Mouse (Mus musculus): ENCODE measurements around the gene Npvf.

Gene Npvf

GRCm38 (mm10) chr6:50671191-50671590, 17.0 kb upstream of the Npvf start:
- Histone ChIP-seq H3K4me3 (replicated peaks; ENCODE audit: low read length) (no peak overlapping the region), H3K36me3 (ENCODE audit: insufficient read depth, low read length) (no peaks in the 10 kb centered on the region), H3K9me3 (ENCODE audit: low read length) (no peaks in the 10 kb centered on the region), H3K27me3 (ENCODE audit: insufficient read depth, low read length) (no peaks in the 10 kb centered on the region), H3K4me1 (replicated peaks; ENCODE audit: low read depth, low read length) (no peaks in the 10 kb centered on the region)
- TF ChIP-seq CTCF (conservative IDR thresholded peaks at IDR 0.05; ENCODE audit: low read length) (no peak), NANOG (IDR thresholded peaks at IDR 0.05; ENCODE audit: borderline replicate concordance, low read length) (no peak), POU5F1 (IDR thresholded peaks at IDR 0.05; ENCODE audit: borderline replicate concordance, low read length) (no peak)

- Histone ChIP-seq H3K36me3 (ENCODE audit: insufficient read depth, low read length) (no peaks in the 10 kb centered on the region), H3K4me1 (replicated peaks; ENCODE audit: low read depth, low read length) (no peaks in the 10 kb centered on the region), H3K27me3 (ENCODE audit: insufficient read depth, low read length) (no peaks in the 10 kb centered on the region), H3K9me3 (ENCODE audit: low read length) (no peaks in the 10 kb centered on the region), H3K4me3 (replicated peaks; ENCODE audit: low read length) (no peak overlapping the region)
- TF ChIP-seq NANOG (IDR thresholded peaks at IDR 0.05; ENCODE audit: borderline replicate concordance, low read length) (no peak), POU5F1 (IDR thresholded peaks at IDR 0.05; ENCODE audit: borderline replicate concordance, low read length) (no peak), CTCF (conservative IDR thresholded peaks at IDR 0.05; ENCODE audit: low read length) (no peak)
Observed at GRCm38 (mm10) chr6:50666937-50667336, 12.7 kb upstream of the Npvf start.

GRCm38 (mm10) chr6:50665020-50665419, 10.8 kb upstream of the Npvf start:
- Histone ChIP-seq H3K27me3 (ENCODE audit: insufficient read depth, low read length) (no peaks in the 10 kb centered on the region), H3K9me3 (ENCODE audit: low read length) (peaks cover 9% of the 10 kb centered on the region), H3K4me1 (replicated peaks; ENCODE audit: low read depth, low read length) (no peaks in the 10 kb centered on the region), H3K4me3 (replicated peaks; ENCODE audit: low read length) (no peak overlapping the region), H3K36me3 (ENCODE audit: insufficient read depth, low read length) (no peaks in the 10 kb centered on the region)
- TF ChIP-seq POU5F1 (IDR thresholded peaks at IDR 0.05; ENCODE audit: borderline replicate concordance, low read length) (no peak), NANOG (IDR thresholded peaks at IDR 0.05; ENCODE audit: borderline replicate concordance, low read length) (no peak), CTCF (conservative IDR thresholded peaks at IDR 0.05; ENCODE audit: low read length) (no peak)

- H3K9me3 ChIP-seq (ENCODE audit: low read length) = peaks cover 17% of the 10 kb centered on the region
- TF ChIP-seq POU5F1 (IDR thresholded peaks at IDR 0.05; ENCODE audit: borderline replicate concordance, low read length) = no peak
- TF ChIP-seq NANOG (IDR thresholded peaks at IDR 0.05; ENCODE audit: borderline replicate concordance, low read length) = no peak
- no peak for TF ChIP-seq CTCF (conservative IDR thresholded peaks at IDR 0.05; ENCODE audit: low read length)
- no peaks in the 10 kb centered on the region for H3K27me3 ChIP-seq (ENCODE audit: insufficient read depth, low read length)
- no peaks in the 10 kb centered on the region for H3K36me3 ChIP-seq (ENCODE audit: insufficient read depth, low read length)
- H3K4me1 ChIP-seq (replicated peaks; ENCODE audit: low read depth, low read length) = no peaks in the 10 kb centered on the region
- H3K4me3 ChIP-seq (replicated peaks; ENCODE audit: low read length) = no peak overlapping the region
Observed at GRCm38 (mm10) chr6:50664193-50664592, 10.0 kb upstream of the Npvf start.

- H3K9me3 ChIP-seq (ENCODE audit: low read length) = peaks cover 28% of the 10 kb centered on the region
- H3K27me3 ChIP-seq (ENCODE audit: insufficient read depth, low read length) = no peaks in the 10 kb centered on the region
- H3K36me3 ChIP-seq (ENCODE audit: insufficient read depth, low read length) = no peaks in the 10 kb centered on the region
- TF ChIP-seq NANOG (IDR thresholded peaks at IDR 0.05; ENCODE audit: borderline replicate concordance, low read length) (no peak), CTCF (conservative IDR thresholded peaks at IDR 0.05; ENCODE audit: low read length) (no peak), POU5F1 (IDR thresholded peaks at IDR 0.05; ENCODE audit: borderline replicate concordance, low read length) (no peak)
- H3K4me1 ChIP-seq (replicated peaks; ENCODE audit: low read depth, low read length) = no peaks in the 10 kb centered on the region
- H3K4me3 ChIP-seq (replicated peaks; ENCODE audit: low read length) = no peak overlapping the region
Observed at GRCm38 (mm10) chr6:50662925-50663583, 8.8 kb upstream of the Npvf start.

- Histone ChIP-seq H3K4me3 (replicated peaks; ENCODE audit: low read length) (no peak overlapping the region), H3K9me3 (ENCODE audit: low read length) (peaks cover 34% of the 10 kb centered on the region), H3K4me1 (replicated peaks; ENCODE audit: low read depth, low read length) (no peaks in the 10 kb centered on the region), H3K27me3 (ENCODE audit: insufficient read depth, low read length) (no peaks in the 10 kb centered on the region), H3K36me3 (ENCODE audit: insufficient read depth, low read length) (no peaks in the 10 kb centered on the region)
- no peak for TF ChIP-seq CTCF (conservative IDR thresholded peaks at IDR 0.05; ENCODE audit: low read length)
- no peak for TF ChIP-seq NANOG (IDR thresholded peaks at IDR 0.05; ENCODE audit: borderline replicate concordance, low read length)
- TF ChIP-seq POU5F1 (IDR thresholded peaks at IDR 0.05; ENCODE audit: borderline replicate concordance, low read length) = no peak
Observed at GRCm38 (mm10) chr6:50661729-50662128, 7.5 kb upstream of the Npvf start.

GRCm38 (mm10) chr6:50658466-50658865, 4.2 kb upstream of the Npvf start:
- no peaks in the 10 kb centered on the region for H3K4me1 ChIP-seq (replicated peaks; ENCODE audit: low read depth, low read length)
- no peaks in the 10 kb centered on the region for H3K36me3 ChIP-seq (ENCODE audit: insufficient read depth, low read length)
- H3K27me3 ChIP-seq (ENCODE audit: insufficient read depth, low read length) = no peaks in the 10 kb centered on the region
- TF ChIP-seq CTCF (conservative IDR thresholded peaks at IDR 0.05; ENCODE audit: low read length) (no peak), NANOG (IDR thresholded peaks at IDR 0.05; ENCODE audit: borderline replicate concordance, low read length) (no peak), POU5F1 (IDR thresholded peaks at IDR 0.05; ENCODE audit: borderline replicate concordance, low read length) (no peak)
- peaks cover 58% of the 10 kb centered on the region for H3K9me3 ChIP-seq (ENCODE audit: low read length)
- no peak overlapping the region for H3K4me3 ChIP-seq (replicated peaks; ENCODE audit: low read length)

- Histone ChIP-seq H3K4me1 (replicated peaks; ENCODE audit: low read depth, low read length) (no peaks in the 10 kb centered on the region), H3K9me3 (ENCODE audit: low read length) (peaks cover 58% of the 10 kb centered on the region), H3K36me3 (ENCODE audit: insufficient read depth, low read length) (no peaks in the 10 kb centered on the region), H3K4me3 (replicated peaks; ENCODE audit: low read length) (no peak overlapping the region), H3K27me3 (ENCODE audit: insufficient read depth, low read length) (no peaks in the 10 kb centered on the region)
- TF ChIP-seq CTCF (conservative IDR thresholded peaks at IDR 0.05; ENCODE audit: low read length) (no peak), POU5F1 (IDR thresholded peaks at IDR 0.05; ENCODE audit: borderline replicate concordance, low read length) (no peak), NANOG (IDR thresholded peaks at IDR 0.05; ENCODE audit: borderline replicate concordance, low read length) (no peak)
Observed at GRCm38 (mm10) chr6:50658018-50658417, 3.8 kb upstream of the Npvf start.

GRCm38 (mm10) chr6:50656426-50656825, 2.2 kb upstream of the Npvf start:
- Histone ChIP-seq H3K4me1 (replicated peaks; ENCODE audit: low read depth, low read length) (no peaks in the 10 kb centered on the region), H3K4me3 (replicated peaks; ENCODE audit: low read length) (no peak overlapping the region), H3K36me3 (ENCODE audit: insufficient read depth, low read length) (no peaks in the 10 kb centered on the region), H3K9me3 (ENCODE audit: low read length) (peaks cover 58% of the 10 kb centered on the region), H3K27me3 (ENCODE audit: insufficient read depth, low read length) (no peaks in the 10 kb centered on the region)
- TF ChIP-seq CTCF (conservative IDR thresholded peaks at IDR 0.05; ENCODE audit: low read length) (no peak), NANOG (IDR thresholded peaks at IDR 0.05; ENCODE audit: borderline replicate concordance, low read length) (no peak)

Data from E14TG2a.4 (cell line).